Comparison of ENCODE assay signal across 15 mouse cellular contexts in genomic region chr7:35028559-35028958, GRCm38 (mm10). TPM values are rescaled to one million over a fixed set of nuclear protein-coding genes. Genes with fewer than 3 reads are reported as not detected.
DNase-seq lines count a peak whose midpoint lies in the region; ATAC-seq and TF ChIP-seq lines count a peak whose summit lies in the region.
"Had no signal": no experiment of that assay in that cellular context is flagged by ENCODE, and none has a peak within 500 bp of the region (broad histone marks: within the 10 kb centered on the region; RNA-seq: fewer than 3 reads in every experiment).

No protein-coding gene starts in this region.

- TF ChIP-seq POLR2A in CH12.LX (IDR thresholded peaks at IDR 0.05; ENCODE audit: low read depth, low read length): no peak
- no peak for TF ChIP-seq POLR2A in bone marrow macrophage, adult 2 months (IDR thresholded peaks at IDR 0.05; ENCODE audit: borderline replicate concordance, low read depth, low read length)

- 56% methylated on average over 16 of the region's 16 CpGs for WGBS in intestine, postnatal 0 days

- H3K4me1 ChIP-seq in CH12.LX (ENCODE audit: control insufficient read depth in 1 of 2, insufficient read depth in 2 of 2): peaks cover 2 to 19% of the 10 kb centered on the region in 2 experiments; a peak in 3 of 4 replicates
- H3K4me1 ChIP-seq in bone marrow macrophage, adult 2 months (ENCODE audit: control insufficient read depth, insufficient read depth, low read length): peaks cover 32% of the 10 kb centered on the region
- H3K4me1 ChIP-seq in intestine, postnatal 0 days (replicated peaks; ENCODE audit: control insufficient read depth, insufficient read depth, low read length): 0 out of 2 replicates have a peak, but pooled peaks cover 5% of the 10 kb centered on the region

- peak; percentile 53 for DNase-seq in layer of hippocampus, adult 9-11 months
- no peak for DNase-seq in layer of hippocampus, adult 9-10 months (ENCODE audit: low spot score)
- DNase-seq in CH12.LX (ENCODE audit: extremely low read depth): no peak
- no peak for DNase-seq in thymus, adult 18-20 months
- DNase-seq: adrenal gland, postnatal 14 days; cerebellum, adult 9-11 months; forebrain, postnatal 0 days; gastrocnemius, postnatal 10 days; heart, postnatal 36 days; lung, embryonic 14.5 days; midbrain, embryonic 14.5 days had no signal

- no peak overlapping the region for H3K4me3 ChIP-seq in CH12.LX (replicated peaks in 1 of 3; ENCODE audit: low read depth in 2 of 3, low read length in 2 of 3, poor library complexity in 1 of 3)
- H3K4me3 ChIP-seq in bone marrow macrophage, adult 2 months (ENCODE audit: insufficient read depth, low read length): no peak overlapping the region
- H3K4me3 ChIP-seq in intestine, postnatal 0 days (ENCODE audit: low read depth, low read length): peak overlapping the region; percentile 31
- H3K4me3 ChIP-seq: heart, embryonic 12.5 days had no signal

- no peak overlapping the region for H3K4me2 ChIP-seq in CH12.LX (ENCODE audit: insufficient read depth, low read depth, poor library complexity, severe bottlenecking)
- peak overlapping the region; percentile 60 for H3K4me2 ChIP-seq in intestine, postnatal 0 days (replicated peaks; ENCODE audit: low read depth)
- H3K4me2 ChIP-seq: heart, embryonic 12.5 days; lung, embryonic 14.5 days had no signal

- no peaks in the 10 kb centered on the region for H3K27me3 ChIP-seq in CH12.LX (replicated peaks)
- no peaks in the 10 kb centered on the region for H3K27me3 ChIP-seq in intestine, postnatal 0 days (replicated peaks; ENCODE audit: control insufficient read depth, insufficient read depth, low read length)
- H3K27me3 ChIP-seq: heart, embryonic 12.5 days had no signal

- no peak for ATAC-seq in intestine, postnatal 0 days
- no peak for ATAC-seq in CD4-positive, CD25-positive, alpha-beta regulatory T cell, adult 4 months
- ATAC-seq: forebrain, postnatal 0 days had no signal

- TF ChIP-seq CTCF in CH12.LX (conservative IDR thresholded peaks at IDR 0.05 in 1 of 2, IDR thresholded peaks at IDR 0.05 in 1 of 2; ENCODE audit: low read depth in 2 of 2, low read length in 2 of 2): no peak
- no peak for TF ChIP-seq CTCF in bone marrow macrophage, adult 2 months (IDR thresholded peaks at IDR 0.05; ENCODE audit: low read depth, low read length)
- TF ChIP-seq CTCF in intestine, postnatal 0 days (IDR thresholded peaks at IDR 0.05; ENCODE audit: low read depth): no peak

- dilution Hi-C loops in CH12.LX (cut with MboI; ENCODE audit: extremely low pct_ligation_motif_present, extremely low pct_unique_long_range_greater_than_20kb, low sequenced_read_pairs): no loop called here

- no peak overlapping the region for H3K9ac ChIP-seq in CH12.LX (ENCODE audit: insufficient read depth, low read depth)
- H3K9ac ChIP-seq in intestine, postnatal 0 days (ENCODE audit: low read depth, low read length): peak overlapping the region; percentile 35
- H3K9ac ChIP-seq: forebrain, postnatal 0 days; heart, embryonic 12.5 days; lung, embryonic 14.5 days had no signal

- H3K9me3 ChIP-seq in CH12.LX (replicated peaks; ENCODE audit: low read length): no peaks in the 10 kb centered on the region
- no peaks in the 10 kb centered on the region for H3K9me3 ChIP-seq in intestine, postnatal 0 days (ENCODE audit: control insufficient read depth)
- H3K9me3 ChIP-seq: heart, embryonic 12.5 days had no signal

- no peak for TF ChIP-seq EP300 in CH12.LX (IDR thresholded peaks at IDR 0.05; ENCODE audit: low read length)

- H3K79me2 ChIP-seq in CH12.LX (replicated peaks; ENCODE audit: control insufficient read depth, extremely low read depth, insufficient read depth, poor library complexity, severe bottlenecking): no peaks in the 10 kb centered on the region

- TF ChIP-seq RAD21 in CH12.LX (IDR thresholded peaks at IDR 0.05; ENCODE audit: low read depth, low read length): no peak

- in situ Hi-C loops in CH12.LX (cut with MboI; ENCODE audit: low pct_ligation_motif_present, low pct_unique_long_range_greater_than_20kb, low sequenced_read_pairs): no loop called here

- H3K36me3 ChIP-seq in CH12.LX (replicated peaks in 1 of 2; ENCODE audit: control insufficient read depth in 1 of 2, insufficient read depth in 1 of 2, low read length in 1 of 2): peaks cover 24 to 84% of the 10 kb centered on the region in 2 experiments
- H3K36me3 ChIP-seq in intestine, postnatal 0 days (ENCODE audit: control insufficient read depth, insufficient read depth): peaks cover 23% of the 10 kb centered on the region

- H3K27ac ChIP-seq in CH12.LX (ENCODE audit: insufficient read depth, low read depth): no peak overlapping the region
- H3K27ac ChIP-seq in bone marrow macrophage, adult 2 months (ENCODE audit: insufficient read depth, low read depth, low read length): peak overlapping the region; percentile 81
- peak overlapping the region; percentile 91 for H3K27ac ChIP-seq in intestine, postnatal 0 days (ENCODE audit: low read depth, low read length)

TF ChIP-seq in CH12.LX, 34 proteins besides CTCF, POLR2A, EP300 and RAD21:
- 0 out of 2 replicates have a peak, but pooled peaks have one; percentile 32 for TF ChIP-seq MEF2A (IDR thresholded peaks at IDR 0.05; ENCODE audit: borderline replicate concordance, low read depth, low read length)
- TF ChIP-seq BHLHE40 (IDR thresholded peaks at IDR 0.05; ENCODE audit: low read depth, low read length): 0 out of 2 replicates have a peak, but pooled peaks have one; percentile 28
- no peak for TF ChIP-seq JUN (IDR thresholded peaks at IDR 0.05; ENCODE audit: insufficient read depth, low read depth, low read length)

RNA-seq across cellular contexts. Expression of gene Cebpg, which starts 27.8 kb away (rescaled TPM):
- 23.6 and 34.6 TPM in 2 replicates for total RNA-seq in CH12.LX (2012; rRNA removed)
- 25.3 and 27.0 TPM in 2 replicates for total RNA-seq in CH12.LX (2014; rRNA removed)
- 19.9 and 23.5 TPM in 2 replicates for polyA plus RNA-seq in CH12.LX (2012; ENCODE audit: insufficient read length, low read depth)
- 42.6 and 43.2 TPM in 2 replicates for polyA plus RNA-seq in bone marrow macrophage, adult 2 months (2012; ENCODE audit: insufficient read depth, insufficient read length, missing spikeins)
- polyA plus RNA-seq in intestine, postnatal 0 days (2015; fragmentation: Nextera tagmentation; extraction: Ambion mirVana): 52.4 and 58.4 TPM in 2 replicates
- polyA plus RNA-seq in CD4-positive, CD25-positive, alpha-beta regulatory T cell, adult 4 months (2017; shearing (Covaris generic)): 10 to 100 TPM in 1 of 2 experiments, 1 to 10 TPM in 1; 9.4 to 10.9 TPM
